Mouse (Mus musculus) thymus, adult 2 months (tissue): ENCODE results near the gene Cp. TPM values are rescaled to one million over a fixed set of nuclear protein-coding genes. Genes with fewer than 3 reads are reported as not detected.

Experiments used
- DNase-seq: peaks from one replicate; pipeline ENCODE4 v3.0.0; 2021
- H3K27ac ChIP-seq: fragments of 200-500 bp; 2 replicates; pipeline ENCODE4 v1.5.1; 2012; ENCODE audit warnings: low read length, control low read depth; ENCODE audit not compliant: control insufficient read depth, insufficient read depth
- H3K27me3 ChIP-seq: fragments of 200-500 bp; 2 replicates; pipeline ENCODE4 v1.6.1; 2012; ENCODE audit warnings: mild to moderate bottlenecking, low read length, moderate library complexity, mixed read lengths; ENCODE audit not compliant: control insufficient read depth, insufficient read depth
- H3K36me3 ChIP-seq: fragments of 200-500 bp; 2 replicates; pipeline ENCODE4 v1.6.1; 2012; ENCODE audit warnings: mild to moderate bottlenecking, low read length, moderate library complexity; ENCODE audit not compliant: control insufficient read depth, insufficient read depth
- H3K4me1 ChIP-seq: fragments of 200-500 bp; replicated peaks from 2 replicates; pipeline ENCODE4 v1.6.1; 2012; ENCODE audit warnings: low read length; ENCODE audit not compliant: control insufficient read depth, insufficient read depth
- H3K4me3 ChIP-seq: fragments of 200-500 bp; 2 replicates; pipeline ENCODE4 v1.5.1; 2012; ENCODE audit warnings: mild to moderate bottlenecking, low read length, control low read depth, moderate library complexity; ENCODE audit not compliant: control insufficient read depth, insufficient read depth
- CTCF ChIP-seq: fragments of 200-500 bp; IDR thresholded peaks from 2 replicates; pipeline ENCODE4 v1.5.1; 2012; ENCODE audit warnings: mild to moderate bottlenecking, control low read depth, low read length, moderate library complexity, borderline replicate concordance; ENCODE audit not compliant: control insufficient read depth, poor library complexity, insufficient read depth; ENCODE audit errors: extremely low read depth
- POLR2A ChIP-seq: fragments of 200-500 bp; IDR thresholded peaks from 2 replicates; pipeline ENCODE4 v1.6.1; 2012; ENCODE audit warnings: mild to moderate bottlenecking, low read length, control low read depth, moderate library complexity; ENCODE audit not compliant: control insufficient read depth, poor library complexity, insufficient read depth; ENCODE audit errors: extremely low read depth
- WGBS: fragments of 180-500 bp; shearing (Covaris S2); methylation state at CpG from one replicate; pipeline ENCODE4 v1.1.7; 2018; 5-methylcytosine and 5-hydroxymethylcytosine counted together
- polyA plus RNA-seq: library from polyadenylated mRNA; depleted of rRNA; stranded (reverse); fragments of >200 nt; gene quantifications from 2 replicates; pipeline ENCODE4 v1.2.3, GENCODE M21; 2012

Gene Cp
- polyA plus RNA-seq, 1 experiment = 3.9 TPM

GRCm38 (mm10) chr3:19960570-19961114 is 3.8 kb downstream of the Cp start:
- TF ChIP-seq POLR2A = no peak
- no peaks in the 10 kb centered on the region for H3K4me1 ChIP-seq
- H3K4me3 ChIP-seq = no peak overlapping the region
- WGBS = 88% methylated on average over 3 of the region's 3 CpGs
- H3K36me3 ChIP-seq = no peaks in the 10 kb centered on the region
- H3K27ac ChIP-seq = no peak overlapping the region
- no peaks in the 10 kb centered on the region for H3K27me3 ChIP-seq
- DNase-seq = no peak

DNA sequence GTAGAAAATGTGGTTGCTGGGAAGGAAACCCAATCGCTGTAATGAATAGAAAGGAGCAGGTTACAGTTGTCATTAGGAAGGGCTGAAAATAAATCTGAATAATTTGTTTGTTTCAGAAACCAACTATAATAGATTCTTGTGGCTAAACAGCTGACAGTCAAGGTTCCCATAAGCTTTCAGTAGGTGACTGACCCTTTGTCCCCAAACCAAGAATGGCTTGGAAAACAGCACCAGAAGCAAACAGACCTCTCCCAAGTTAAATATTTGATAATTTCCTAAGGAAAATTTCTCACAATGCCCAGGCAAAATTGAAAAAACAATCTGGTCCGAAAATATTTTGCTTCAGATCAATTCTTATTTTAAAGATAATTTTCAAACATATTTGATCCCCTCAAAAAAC is 4.5 kb downstream of the Cp start:
- H3K4me3 ChIP-seq = no peak overlapping the region
- H3K27ac ChIP-seq = no peak overlapping the region
- TF ChIP-seq POLR2A (no peak), CTCF (no peak)
- H3K36me3 ChIP-seq = no peaks in the 10 kb centered on the region
- H3K4me1 ChIP-seq = no peaks in the 10 kb centered on the region
- H3K27me3 ChIP-seq = no peaks in the 10 kb centered on the region
- no peak for DNase-seq
- 92% methylated on average over 2 of the region's 2 CpGs for WGBS

DNA sequence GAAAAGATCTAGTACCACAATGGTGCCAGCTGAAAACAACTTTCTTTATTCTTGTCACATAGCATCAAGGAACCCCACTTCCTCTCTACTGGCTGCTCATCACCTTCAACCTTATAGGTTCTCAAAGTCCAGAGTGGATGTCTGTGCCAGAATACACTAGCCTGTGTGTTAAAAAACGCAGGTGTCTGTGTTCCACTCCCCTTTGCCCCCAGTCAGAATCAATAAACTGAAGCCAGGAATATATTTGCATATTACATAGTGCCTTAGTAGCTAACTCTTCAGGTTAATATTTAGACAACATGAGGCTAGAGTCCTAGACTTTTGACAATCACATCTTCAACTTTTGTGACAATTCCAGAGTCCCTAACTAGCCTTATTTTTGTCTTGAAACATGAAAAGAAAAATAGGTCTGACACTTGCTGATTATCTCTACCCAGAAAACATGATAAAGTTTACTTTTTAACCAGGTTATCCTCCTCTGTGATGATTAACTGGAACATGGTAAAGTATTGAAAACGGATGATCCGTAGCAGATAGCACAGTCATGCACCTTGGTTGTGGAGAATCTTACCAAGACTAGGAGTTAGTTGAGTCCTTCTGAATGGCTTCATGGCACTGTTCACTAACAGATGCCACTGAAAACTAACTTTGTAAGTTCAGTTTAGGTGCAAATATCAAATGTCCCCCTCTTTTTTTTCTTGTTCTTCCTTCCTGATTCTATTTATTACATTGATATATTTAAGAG is 6.1 kb downstream of the Cp start:
- no peak overlapping the region for H3K4me3 ChIP-seq
- H3K36me3 ChIP-seq = no peaks in the 10 kb centered on the region
- 88% methylated on average over 3 of the region's 3 CpGs for WGBS
- no peak for DNase-seq
- H3K27me3 ChIP-seq = no peaks in the 10 kb centered on the region
- TF ChIP-seq POLR2A (no peak), CTCF (no peak)
- H3K4me1 ChIP-seq = no peaks in the 10 kb centered on the region
- no peak overlapping the region for H3K27ac ChIP-seq

DNA sequence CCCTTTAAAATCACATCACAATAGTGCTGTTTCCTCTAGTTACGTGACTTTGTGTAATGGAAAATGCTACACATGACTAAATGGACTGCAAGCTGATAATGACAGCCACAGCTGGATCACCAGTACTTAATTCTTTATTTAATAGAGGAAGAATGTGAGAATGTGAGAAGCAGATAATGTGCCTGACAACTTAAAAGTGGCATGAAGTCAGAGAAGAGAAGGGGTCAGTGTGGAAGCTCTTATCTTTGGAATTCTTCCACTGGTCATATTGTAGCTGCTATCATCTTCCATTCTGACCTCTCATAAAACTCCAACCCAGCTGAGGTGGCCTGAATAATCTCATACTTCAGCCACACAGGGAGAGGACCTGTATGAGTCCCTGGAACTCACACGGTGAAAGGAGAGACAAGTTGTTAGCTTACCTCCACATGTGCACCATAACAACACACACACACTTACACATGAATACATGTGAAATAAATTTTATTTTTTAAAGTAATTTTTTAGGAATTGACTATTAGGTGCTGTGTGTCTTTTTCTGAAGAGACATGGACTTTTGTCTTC is 7.9 kb downstream of the Cp start:
- Histone ChIP-seq H3K27me3 (no peaks in the 10 kb centered on the region), H3K27ac (no peak overlapping the region), H3K4me3 (no peak overlapping the region), H3K4me1 (no peaks in the 10 kb centered on the region), H3K36me3 (no peaks in the 10 kb centered on the region)
- DNase-seq = no peak
- 89% methylated on average over 2 of the region's 2 CpGs for WGBS
- no peak for TF ChIP-seq CTCF
- no peak for TF ChIP-seq POLR2A

- no peaks in the 10 kb centered on the region for H3K4me1 ChIP-seq
- H3K36me3 ChIP-seq = no peaks in the 10 kb centered on the region
- no peaks in the 10 kb centered on the region for H3K27me3 ChIP-seq
- no peak overlapping the region for H3K27ac ChIP-seq
- no peak overlapping the region for H3K4me3 ChIP-seq
- TF ChIP-seq CTCF (no peak), POLR2A (no peak)
- DNase-seq = no peak
- WGBS = 94% methylated on average over 5 of the region's 5 CpGs
Measured at GRCm38 (mm10) chr3:19965239-19965638, 8.4 kb downstream of the Cp start.

DNA sequence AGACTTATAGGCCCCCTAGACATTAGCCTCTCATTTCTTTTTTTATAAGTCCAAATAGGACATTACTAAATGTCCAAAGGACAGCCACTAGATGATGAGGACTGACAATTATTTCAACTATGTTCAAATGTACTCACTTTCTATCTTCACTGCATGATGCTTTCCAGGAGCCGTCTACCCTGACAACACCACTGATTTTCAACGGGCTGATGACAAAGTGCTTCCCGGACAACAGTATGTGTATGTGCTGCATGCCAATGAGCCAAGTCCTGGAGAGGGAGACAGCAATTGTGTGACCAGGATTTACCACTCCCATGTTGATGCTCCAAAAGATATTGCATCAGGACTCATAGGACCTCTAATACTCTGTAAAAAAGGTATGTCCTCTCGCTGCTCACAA is 9.2 kb downstream of the Cp start:
- 93% methylated on average over 4 of the region's 4 CpGs for WGBS
- H3K4me1 ChIP-seq = no peaks in the 10 kb centered on the region
- TF ChIP-seq POLR2A (no peak), CTCF (no peak)
- H3K36me3 ChIP-seq = no peaks in the 10 kb centered on the region
- no peaks in the 10 kb centered on the region for H3K27me3 ChIP-seq
- H3K4me3 ChIP-seq = no peak overlapping the region
- no peak overlapping the region for H3K27ac ChIP-seq
- no peak for DNase-seq

DNA sequence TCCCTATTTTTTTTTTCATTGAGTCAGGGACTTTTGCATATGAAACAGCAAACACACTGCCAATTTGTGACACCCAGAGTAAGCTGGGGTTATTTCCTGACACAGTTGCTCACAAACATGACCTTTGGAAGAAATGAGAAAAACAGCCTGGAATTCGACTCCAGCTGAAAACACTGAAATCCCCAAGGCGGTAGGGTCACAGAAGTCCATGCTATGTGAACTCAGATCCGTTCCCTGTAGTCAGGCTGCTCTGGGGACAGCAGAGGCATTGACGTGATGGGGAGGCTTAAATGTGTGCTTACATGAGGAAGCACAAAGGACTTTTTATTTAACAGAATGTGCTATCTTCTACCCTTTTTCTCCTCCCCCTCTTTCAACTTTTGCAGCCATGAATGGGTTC is 21.6 kb downstream of the Cp start:
- Histone ChIP-seq H3K27ac (no peak overlapping the region), H3K4me1 (no peaks in the 10 kb centered on the region), H3K4me3 (no peak overlapping the region), H3K36me3 (no peaks in the 10 kb centered on the region), H3K27me3 (no peaks in the 10 kb centered on the region)
- TF ChIP-seq CTCF (no peak), POLR2A (no peak)
- 87% methylated on average over 4 of the region's 4 CpGs for WGBS
- no peak for DNase-seq
